Mouse (Mus musculus) brain, embryonic 14.5 days (tissue): ENCODE data around the gene Ttll10. TPM values are rescaled to one million over a fixed set of nuclear protein-coding genes. Genes with fewer than 3 reads are reported as not detected.

Experiments used
- DNase-seq: peaks from one replicate; pipeline ENCODE4 v3.0.0-alpha.2; 2011; ENCODE audit warnings: low read depth
- CTCF ChIP-seq: fragments of 200-500 bp; IDR thresholded peaks from 2 replicates; pipeline ENCODE4 v1.5.1; 2012; ENCODE audit warnings: inconsistent platforms, mild to moderate bottlenecking, moderate library complexity, borderline replicate concordance; ENCODE audit not compliant: insufficient read depth, insufficient read length; ENCODE audit errors: extremely low read depth
- POLR2A ChIP-seq: fragments of 200-500 bp; IDR thresholded peaks from 2 replicates; pipeline ENCODE4 v1.6.1; 2012; ENCODE audit warnings: mild to moderate bottlenecking, inconsistent platforms, borderline replicate concordance; ENCODE audit not compliant: poor library complexity, insufficient read depth, insufficient read length, severe bottlenecking; ENCODE audit errors: extremely low read depth
- polyA plus RNA-seq: library from polyadenylated mRNA; depleted of rRNA; stranded (reverse); fragments of >200 nt; gene quantifications from 2 replicates; pipeline ENCODE4 v1.2.3, GENCODE M21; 2012; rRNA removed

Ttll10 gene
- polyA plus RNA-seq, 1 experiment, result 0.05 TPM

DNA sequence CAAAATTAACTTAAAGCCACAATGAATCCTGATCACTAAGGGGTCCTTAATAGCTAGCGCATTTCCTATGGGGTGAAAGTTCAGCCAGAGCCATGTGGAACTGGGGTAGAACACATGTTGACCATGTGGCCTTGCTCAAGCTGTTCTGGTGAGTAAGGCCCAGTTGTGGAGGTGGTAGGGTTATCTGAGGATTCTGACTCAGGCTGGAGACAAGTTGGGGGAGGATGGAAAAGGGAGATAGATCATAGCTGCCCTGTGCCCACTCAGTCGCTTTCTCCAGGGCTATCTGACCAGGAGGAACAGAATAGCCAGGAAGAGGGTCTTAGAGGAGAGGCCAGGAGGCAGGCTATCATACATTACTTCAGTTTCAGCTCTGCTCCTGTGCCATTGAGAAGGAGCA is 44.8 kb downstream of the Ttll10 start:
- DNase-seq, result no peak
- TF ChIP-seq CTCF, result no peak
- no peak for TF ChIP-seq POLR2A

DNA sequence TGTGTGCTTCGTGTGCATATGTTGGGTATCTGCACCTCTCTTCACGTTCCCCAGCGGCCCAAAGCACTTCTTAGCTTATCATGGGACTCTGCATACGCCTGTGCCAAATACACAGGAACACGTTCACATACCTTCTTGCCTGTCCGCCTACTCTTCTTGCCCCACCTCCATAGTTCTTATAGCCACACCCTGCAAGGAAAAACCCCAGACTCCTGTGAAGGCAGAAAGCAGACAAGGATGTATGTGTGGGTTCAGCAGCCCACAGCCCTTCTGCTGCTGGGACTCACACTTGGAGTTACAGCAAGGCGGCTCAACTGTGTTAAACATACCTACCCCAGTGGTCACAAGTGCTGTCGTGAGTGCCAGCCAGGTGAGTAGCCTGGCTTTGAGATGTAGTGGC is 45.6 kb downstream of the Ttll10 start, which contains the start of gene Tnfrsf4:
Tnfrsf4 (plus strand) TSS at position 207 of the 400 bp plus-strand sequence.
- DNase-seq, result no peak
- TF ChIP-seq CTCF (no peak), POLR2A (no peak)

GRCm38 (mm10) chr4:156008369-156008768 is 50.8 kb downstream of the Ttll10 start:
- DNase-seq, result no peak
- no peak for TF ChIP-seq POLR2A
- no peak for TF ChIP-seq CTCF

- TF ChIP-seq CTCF (no peak), POLR2A (no peak)
- no peak for DNase-seq
These were observed 55.1 kb downstream of the Ttll10 start for GRCm38 (mm10) chr4:156004109-156004508.

DNA sequence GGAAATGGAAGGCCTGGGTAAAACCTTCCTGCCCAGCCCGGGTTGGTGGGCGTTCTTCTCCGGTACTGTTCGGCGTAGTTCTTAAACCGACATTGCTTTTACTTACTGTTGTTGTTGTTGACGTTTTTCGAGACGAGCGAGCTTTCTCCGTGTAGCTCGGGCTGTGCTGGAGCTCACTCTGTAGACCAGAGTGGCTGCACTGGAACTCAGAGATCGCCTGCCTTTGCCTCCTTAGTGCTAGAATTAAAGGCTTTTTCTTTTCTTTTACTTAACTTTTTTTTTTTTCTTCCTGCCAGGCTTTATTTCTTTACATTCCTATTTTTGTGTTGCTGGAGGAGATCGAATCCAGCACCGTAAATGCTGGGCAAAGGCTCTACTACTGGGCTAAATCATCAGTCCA is 65.6 kb downstream of the Ttll10 start:
- DNase-seq, result no peak
- TF ChIP-seq POLR2A, result no peak
- TF ChIP-seq CTCF, result no peak

DNA sequence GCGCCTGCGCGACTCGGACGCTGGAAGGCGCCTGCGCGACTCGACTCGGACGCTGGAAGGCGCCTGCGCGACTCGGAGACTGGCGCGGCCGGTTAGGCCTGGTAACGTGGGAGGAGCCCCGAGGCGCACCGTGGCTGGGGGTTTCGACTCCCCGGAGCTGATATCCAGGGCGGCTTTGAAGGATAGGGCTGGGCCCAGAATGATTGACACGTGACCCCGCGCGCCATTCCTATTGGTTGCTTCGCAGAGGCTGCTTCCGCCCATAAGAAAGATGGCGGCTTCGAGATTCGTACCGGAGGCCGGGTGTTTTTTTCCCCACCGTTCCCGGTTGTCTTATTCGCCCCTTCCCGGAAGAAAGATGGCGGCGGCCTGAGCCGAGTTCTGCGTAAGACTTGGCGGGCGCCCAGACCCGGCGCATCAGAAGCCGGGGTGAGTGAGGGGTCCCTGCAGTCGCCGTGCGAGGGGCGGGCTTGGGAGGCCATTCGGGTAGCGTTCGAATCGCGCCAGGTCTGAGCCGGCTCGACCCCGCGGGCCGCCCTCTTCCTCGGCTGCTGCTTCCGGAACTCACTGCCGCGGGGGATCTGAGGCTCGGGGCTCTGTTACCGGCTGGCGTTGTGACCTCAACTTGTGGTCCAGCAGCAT is 66.2 kb downstream of the Ttll10 start:
- DNase-seq, result peak; percentile 98
- TF ChIP-seq CTCF (no peak), POLR2A (peak; percentile 69; the same call in 1 of the 2 replicates)

DNA sequence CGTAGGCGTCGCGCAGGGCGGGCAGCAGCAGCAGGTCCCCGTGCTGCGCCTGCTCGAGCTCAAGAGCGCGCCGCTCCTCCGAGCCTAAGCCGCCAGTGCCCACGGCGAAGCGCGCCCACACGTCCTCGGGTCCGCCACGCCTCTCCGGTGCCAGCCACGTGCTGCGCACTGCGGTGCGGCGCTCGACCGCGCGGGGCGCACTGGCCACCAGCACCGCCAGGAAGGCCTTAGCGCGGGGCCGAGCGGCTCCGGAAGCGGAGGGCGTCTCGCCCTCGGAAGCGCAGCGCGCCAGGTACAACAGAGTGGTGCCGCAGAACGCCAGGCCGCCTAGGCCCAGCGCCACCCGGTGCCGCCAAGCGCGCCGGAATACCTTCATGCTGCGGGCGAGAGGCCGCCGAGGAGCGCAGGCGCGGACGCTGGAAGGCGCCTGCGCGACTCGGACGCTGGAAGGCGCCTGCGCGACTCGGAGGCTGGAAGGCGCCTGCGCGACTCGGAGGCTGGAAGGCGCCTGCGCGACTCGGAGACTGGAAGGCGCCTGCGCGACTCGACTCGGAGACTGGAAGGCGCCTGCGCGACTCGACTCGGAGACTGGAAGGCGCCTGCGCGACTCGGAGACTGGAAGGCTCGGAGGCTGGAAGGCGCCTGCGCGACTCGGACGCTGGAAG is 66.8 kb downstream of the Ttll10 start, which contains the start of the genes B3galt6 and Sdf4:
B3galt6 (minus strand) TSS at position 409 of the 665 bp plus-strand sequence.
Sdf4 (plus strand) TSS at position 632 of the 665 bp plus-strand sequence.
- TF ChIP-seq CTCF (peak; percentile 74), POLR2A (peak; percentile 85)
- DNase-seq, result peak; percentile 98

GRCm38 (mm10) chr4:155991908-155992230 is 67.3 kb downstream of the Ttll10 start:
- no peak for DNase-seq
- TF ChIP-seq CTCF (no peak), POLR2A (no peak)

DNA sequence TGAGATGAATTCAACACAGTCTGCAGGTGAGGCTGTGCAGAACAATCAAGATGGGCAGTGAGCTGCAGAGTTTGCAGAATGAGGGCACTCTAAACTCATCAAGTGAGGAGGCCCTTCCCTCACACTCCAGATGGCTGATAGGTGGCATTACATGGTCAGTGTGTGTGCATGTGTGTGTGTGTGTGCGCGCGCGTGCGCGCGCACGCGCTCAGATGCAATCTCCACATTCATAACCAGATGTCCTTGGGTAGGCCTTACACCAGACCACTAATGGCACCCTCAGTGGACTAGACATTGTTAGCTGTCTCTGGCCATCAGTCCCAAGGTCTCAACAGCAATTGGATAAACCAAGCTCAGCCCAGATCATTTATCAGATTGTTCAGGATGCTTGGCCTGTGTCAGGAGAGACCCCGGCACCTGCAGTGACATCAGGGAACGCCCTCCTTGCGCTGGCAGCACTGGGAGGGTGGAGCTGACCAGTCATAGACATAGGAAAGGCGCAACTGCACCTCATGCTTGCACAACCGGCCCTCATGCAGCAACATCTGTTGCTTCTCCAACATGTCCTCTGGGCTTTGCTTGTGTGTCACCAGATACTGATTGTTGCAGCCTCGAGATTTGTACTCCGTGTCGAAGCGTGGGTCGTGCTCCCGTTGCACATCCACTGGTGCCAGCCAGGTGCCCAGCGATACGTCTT is 67.9 kb downstream of the Ttll10 start:
- TF ChIP-seq CTCF (no peak), POLR2A (no peak)

More for the DNA sequence above, 67.9 kb downstream of the Ttll10 start:
- DNase-seq, result no peak

Other genes with a start within 250 kb of the Ttll10 start
- 161 and 223 TPM in 2 replicates for gene Ccnl2, start 246.9 kb downstream of the Ttll10 start, polyA plus RNA-seq
- gene Aurkaip1, start 228.1 kb downstream of the Ttll10 start, polyA plus RNA-seq, result 100 and 128 TPM in 2 replicates
- 39.9 and 42.2 TPM in 2 replicates for gene Mxra8, start 219.7 kb downstream of the Ttll10 start, polyA plus RNA-seq
- 139 and 184 TPM in 2 replicates for gene Dvl1, start 212.0 kb downstream of the Ttll10 start, polyA plus RNA-seq
- 0.77 and 0.83 TPM in 2 replicates for gene Tas1r3, start 196.1 kb downstream of the Ttll10 start, polyA plus RNA-seq
- gene Cptp, start 190.0 kb downstream of the Ttll10 start, polyA plus RNA-seq, result 29.0 and 30.0 TPM in 2 replicates
- gene Ints11, start 189.9 kb downstream of the Ttll10 start, polyA plus RNA-seq, result 69.1 and 96.2 TPM in 2 replicates
- gene Pusl1, start 167.6 kb downstream of the Ttll10 start, polyA plus RNA-seq, result 75.1 and 115 TPM in 2 replicates
- gene Acap3, start 167.6 kb downstream of the Ttll10 start, polyA plus RNA-seq, result 128 and 130 TPM in 2 replicates
- gene Ube2j2, start 115.6 kb downstream of the Ttll10 start, polyA plus RNA-seq, result 114 and 144 TPM in 2 replicates
- gene C1qtnf12, start 97.1 kb downstream of the Ttll10 start, polyA plus RNA-seq, result 8.6 and 11.0 TPM in 2 replicates
- 19.3 and 22.2 TPM in 2 replicates for gene B3galt6, start 66.8 kb downstream of the Ttll10 start, polyA plus RNA-seq
- 36.8 and 61.3 TPM in 2 replicates for gene Sdf4, start 66.5 kb downstream of the Ttll10 start, polyA plus RNA-seq
- gene Tnfrsf4, start 45.6 kb downstream of the Ttll10 start, polyA plus RNA-seq, result 3.3 and 4.4 TPM in 2 replicates
- gene Tnfrsf18, start 33.2 kb downstream of the Ttll10 start, polyA plus RNA-seq, result 0.24 and 0.25 TPM in 2 replicates
- gene 9430015G10Rik, start 50.6 kb upstream of the Ttll10 start, polyA plus RNA-seq, result 68.0 and 85.5 TPM in 2 replicates
- gene Rnf223, start 71.1 kb upstream of the Ttll10 start, polyA plus RNA-seq, result 3.3 and 3.8 TPM in 2 replicates
- 475 and 507 TPM in 2 replicates for gene Agrn, start 138.1 kb upstream of the Ttll10 start, polyA plus RNA-seq
- gene Isg15, start 141.4 kb upstream of the Ttll10 start, polyA plus RNA-seq, result 0.53 and 0.86 TPM in 2 replicates
- gene AW011738, start 143.9 kb upstream of the Ttll10 start, polyA plus RNA-seq, result 3.5 and 4.8 TPM in 2 replicates
- 1.1 and 1.7 TPM in 2 replicates for gene Perm1, start 156.5 kb upstream of the Ttll10 start, polyA plus RNA-seq
- gene Plekhn1, start 175.4 kb upstream of the Ttll10 start, polyA plus RNA-seq, result 86.7 and 116 TPM in 2 replicates
- gene Noc2l, start 176.6 kb upstream of the Ttll10 start, polyA plus RNA-seq, result 106 and 128 TPM in 2 replicates
- gene Samd11, start 196.2 kb upstream of the Ttll10 start, polyA plus RNA-seq, result 5.9 and 6.9 TPM in 2 replicates